Mouse (Mus musculus): ENCODE measurements around the gene Nus1. TPM values are rescaled to one million over a fixed set of nuclear protein-coding genes. Genes with fewer than 3 reads are reported as not detected.

The Nus1 gene
- 23.5 and 24.7 TPM in 2 replicates for polyA plus RNA-seq (2015; fragmentation: Nextera tagmentation; extraction: Ambion mirVana)

GRCm38 (mm10) chr10:52417299-52417997 is at the start of gene Nus1:
Gene Nus1, plus strand, starts transcription at chr10:52417547.
- Histone ChIP-seq H3K4me1 (ENCODE audit: control insufficient read depth, insufficient read depth, low read length) (peaks cover 29% of the 10 kb centered on the region), H3K36me3 (ENCODE audit: control insufficient read depth, insufficient read depth, low read length) (no peaks in the 10 kb centered on the region), H3K9ac (ENCODE audit: low read depth, low read length) (peak within 1 kb of the TSS; percentile 92), H3K27me3 (ENCODE audit: control insufficient read depth, insufficient read depth, low read depth, low read length) (no peaks in the 10 kb centered on the region), H3K4me3 (ENCODE audit: low read depth, low read length) (peak within 1 kb of the TSS; percentile 69), H3K27ac (ENCODE audit: low read length) (peak within 1 kb of the TSS; percentile 98), H3K9me3 (replicated peaks; ENCODE audit: control insufficient read depth, low read length, poor library complexity, severe bottlenecking) (no peaks in the 10 kb centered on the region), H3K4me2 (ENCODE audit: low read length) (peak within 1 kb of the TSS; percentile 88)
- ATAC-seq, result peak; percentile 98
- WGBS, result 1% methylated on average over 58 of the region's 79 CpGs

- 92% methylated on average over 4 of the region's 4 CpGs for WGBS
- no peak overlapping the region for H3K27ac ChIP-seq (ENCODE audit: low read length)
- ATAC-seq, result no peak
- H3K4me1 ChIP-seq (ENCODE audit: control insufficient read depth, insufficient read depth, low read length), result no peaks in the 10 kb centered on the region
- H3K4me2 ChIP-seq (ENCODE audit: low read length), result no peak overlapping the region
- H3K9me3 ChIP-seq (replicated peaks; ENCODE audit: control insufficient read depth, low read length, poor library complexity, severe bottlenecking), result no peaks in the 10 kb centered on the region
- no peak overlapping the region for H3K4me3 ChIP-seq (ENCODE audit: low read depth, low read length)
- no peaks in the 10 kb centered on the region for H3K36me3 ChIP-seq (ENCODE audit: control insufficient read depth, insufficient read depth, low read length)
- H3K27me3 ChIP-seq (ENCODE audit: control insufficient read depth, insufficient read depth, low read depth, low read length), result no peaks in the 10 kb centered on the region
- H3K9ac ChIP-seq (ENCODE audit: low read depth, low read length), result no peak overlapping the region
Observed at GRCm38 (mm10) chr10:52368376-52368775, 49.0 kb upstream of the Nus1 start.

- no peak overlapping the region for H3K9ac ChIP-seq (ENCODE audit: low read depth, low read length)
- H3K4me1 ChIP-seq (ENCODE audit: control insufficient read depth, insufficient read depth, low read length), result peaks cover 13% of the 10 kb centered on the region
- H3K27me3 ChIP-seq (ENCODE audit: control insufficient read depth, insufficient read depth, low read depth, low read length), result no peaks in the 10 kb centered on the region
- ATAC-seq, result no peak
- H3K9me3 ChIP-seq (replicated peaks; ENCODE audit: control insufficient read depth, low read length, poor library complexity, severe bottlenecking), result no peaks in the 10 kb centered on the region
- H3K4me3 ChIP-seq (ENCODE audit: low read depth, low read length), result no peak overlapping the region
- no peak overlapping the region for H3K4me2 ChIP-seq (ENCODE audit: low read length)
- no peaks in the 10 kb centered on the region for H3K36me3 ChIP-seq (ENCODE audit: control insufficient read depth, insufficient read depth, low read length)
- 76% methylated on average over 4 of the region's 4 CpGs for WGBS
- H3K27ac ChIP-seq (ENCODE audit: low read length), result no peak overlapping the region
Observed at GRCm38 (mm10) chr10:52373834-52374233, 43.5 kb upstream of the Nus1 start.

GRCm38 (mm10) chr10:52374651-52375050 is 42.7 kb upstream of the Nus1 start:
- Histone ChIP-seq H3K9ac (ENCODE audit: low read depth, low read length) (no peak overlapping the region), H3K27me3 (ENCODE audit: control insufficient read depth, insufficient read depth, low read depth, low read length) (no peaks in the 10 kb centered on the region), H3K4me1 (ENCODE audit: control insufficient read depth, insufficient read depth, low read length) (peaks cover 22% of the 10 kb centered on the region), H3K9me3 (replicated peaks; ENCODE audit: control insufficient read depth, low read length, poor library complexity, severe bottlenecking) (no peaks in the 10 kb centered on the region), H3K27ac (ENCODE audit: low read length) (no peak overlapping the region), H3K4me2 (ENCODE audit: low read length) (no peak overlapping the region), H3K36me3 (ENCODE audit: control insufficient read depth, insufficient read depth, low read length) (no peaks in the 10 kb centered on the region), H3K4me3 (ENCODE audit: low read depth, low read length) (no peak overlapping the region)
- no peak for ATAC-seq

GRCm38 (mm10) chr10:52376422-52376821 is 40.9 kb upstream of the Nus1 start:
- WGBS, result 93% methylated on average over 2 of the region's 2 CpGs
- peaks cover 22% of the 10 kb centered on the region for H3K4me1 ChIP-seq (ENCODE audit: control insufficient read depth, insufficient read depth, low read length)
- no peaks in the 10 kb centered on the region for H3K36me3 ChIP-seq (ENCODE audit: control insufficient read depth, insufficient read depth, low read length)
- no peaks in the 10 kb centered on the region for H3K27me3 ChIP-seq (ENCODE audit: control insufficient read depth, insufficient read depth, low read depth, low read length)
- H3K27ac ChIP-seq (ENCODE audit: low read length), result no peak overlapping the region
- H3K9ac ChIP-seq (ENCODE audit: low read depth, low read length), result no peak overlapping the region
- H3K4me3 ChIP-seq (ENCODE audit: low read depth, low read length), result no peak overlapping the region
- H3K4me2 ChIP-seq (ENCODE audit: low read length), result no peak overlapping the region
- no peaks in the 10 kb centered on the region for H3K9me3 ChIP-seq (replicated peaks; ENCODE audit: control insufficient read depth, low read length, poor library complexity, severe bottlenecking)
- ATAC-seq, result no peak

GRCm38 (mm10) chr10:52377813-52378212 is 39.5 kb upstream of the Nus1 start:
- Histone ChIP-seq H3K36me3 (ENCODE audit: control insufficient read depth, insufficient read depth, low read length) (no peaks in the 10 kb centered on the region), H3K4me2 (ENCODE audit: low read length) (no peak overlapping the region), H3K9ac (ENCODE audit: low read depth, low read length) (no peak overlapping the region), H3K27ac (ENCODE audit: low read length) (no peak overlapping the region), H3K4me3 (ENCODE audit: low read depth, low read length) (no peak overlapping the region), H3K9me3 (replicated peaks; ENCODE audit: control insufficient read depth, low read length, poor library complexity, severe bottlenecking) (no peaks in the 10 kb centered on the region), H3K4me1 (ENCODE audit: control insufficient read depth, insufficient read depth, low read length) (peaks cover 23% of the 10 kb centered on the region), H3K27me3 (ENCODE audit: control insufficient read depth, insufficient read depth, low read depth, low read length) (no peaks in the 10 kb centered on the region)
- 90% methylated on average over 2 of the region's 2 CpGs for WGBS
- no peak for ATAC-seq

GRCm38 (mm10) chr10:52381321-52381801 is 36.0 kb upstream of the Nus1 start:
- ATAC-seq, result peak; percentile 72
- Histone ChIP-seq H3K9ac (ENCODE audit: low read depth, low read length) (peak overlapping the region; percentile 96), H3K4me3 (ENCODE audit: low read depth, low read length) (peak overlapping the region; percentile 88), H3K36me3 (ENCODE audit: control insufficient read depth, insufficient read depth, low read length) (no peaks in the 10 kb centered on the region), H3K9me3 (replicated peaks; ENCODE audit: control insufficient read depth, low read length, poor library complexity, severe bottlenecking) (no peaks in the 10 kb centered on the region), H3K27me3 (ENCODE audit: control insufficient read depth, insufficient read depth, low read depth, low read length) (no peaks in the 10 kb centered on the region), H3K4me1 (ENCODE audit: control insufficient read depth, insufficient read depth, low read length) (peaks cover 26% of the 10 kb centered on the region), H3K4me2 (ENCODE audit: low read length) (peak overlapping the region; percentile 69), H3K27ac (ENCODE audit: low read length) (peak overlapping the region; percentile 99)
- under 1% methylated on average over 19 of the region's 19 CpGs for WGBS

- H3K4me1 ChIP-seq (ENCODE audit: control insufficient read depth, insufficient read depth, low read length), result peaks cover 26% of the 10 kb centered on the region
- H3K27me3 ChIP-seq (ENCODE audit: control insufficient read depth, insufficient read depth, low read depth, low read length), result no peaks in the 10 kb centered on the region
- peak within 1 kb of the TSS; percentile 88 for H3K4me3 ChIP-seq (ENCODE audit: low read depth, low read length)
- ATAC-seq, result peak; percentile 98
- H3K9me3 ChIP-seq (replicated peaks; ENCODE audit: control insufficient read depth, low read length, poor library complexity, severe bottlenecking), result no peaks in the 10 kb centered on the region
- H3K27ac ChIP-seq (ENCODE audit: low read length), result peak within 1 kb of the TSS; percentile 99
- under 1% methylated on average over 65 of the region's 71 CpGs for WGBS
- H3K9ac ChIP-seq (ENCODE audit: low read depth, low read length), result peak within 1 kb of the TSS; percentile 96
- no peaks in the 10 kb centered on the region for H3K36me3 ChIP-seq (ENCODE audit: control insufficient read depth, insufficient read depth, low read length)
- H3K4me2 ChIP-seq (ENCODE audit: low read length), result peak within 1 kb of the TSS; percentile 69
Observed at GRCm38 (mm10) chr10:52381845-52382591, 35.3 kb upstream of the Nus1 start, which contains the start of gene Gopc. Gene Gopc, minus strand, starts transcription at chr10:52382124.

GRCm38 (mm10) chr10:52383022-52383421 is 34.3 kb upstream of the Nus1 start:
- WGBS, result 87% methylated on average over 6 of the region's 6 CpGs
- no peak overlapping the region for H3K9ac ChIP-seq (ENCODE audit: low read depth, low read length)
- H3K4me3 ChIP-seq (ENCODE audit: low read depth, low read length), result no peak overlapping the region

More at GRCm38 (mm10) chr10:52383022-52383421, 34.3 kb upstream of the Nus1 start:
- Histone ChIP-seq H3K36me3 (ENCODE audit: control insufficient read depth, insufficient read depth, low read length) (no peaks in the 10 kb centered on the region), H3K9me3 (replicated peaks; ENCODE audit: control insufficient read depth, low read length, poor library complexity, severe bottlenecking) (no peaks in the 10 kb centered on the region), H3K4me2 (ENCODE audit: low read length) (peak overlapping the region; percentile 65), H3K4me1 (ENCODE audit: control insufficient read depth, insufficient read depth, low read length) (peaks cover 21% of the 10 kb centered on the region), H3K27me3 (ENCODE audit: control insufficient read depth, insufficient read depth, low read depth, low read length) (no peaks in the 10 kb centered on the region), H3K27ac (ENCODE audit: low read length) (0 out of 2 replicates have a peak overlapping the region, but pooled peaks have one; percentile 9)
- no peak for ATAC-seq

Measured in midbrain, embryonic 16.5 days (tissue).